Mouse (Mus musculus) C2C12 (cell line): ENCODE measurements at regions not wholly inside any gene's neighbourhood (a gene's known extent, or its start where the extent isn't known, plus 50 kb on each side); places are given as distances from the start of the nearest gene placed in this dataset.

Experiments
- CTCF ChIP-seq: IDR thresholded peaks from one replicate; pipeline ENCODE4 v1.5.1; 2011; ENCODE audit not compliant: control insufficient read depth, insufficient read depth, insufficient read length
- MYOD1 ChIP-seq: IDR thresholded peaks from one replicate; pipeline ENCODE4 v1.6.1; 2011; ENCODE audit warnings: low read depth; ENCODE audit not compliant: control insufficient read depth, insufficient read length
- MYOG ChIP-seq: IDR thresholded peaks from one replicate; pipeline ENCODE4 v1.6.1; 2011; ENCODE audit not compliant: control insufficient read depth, insufficient read length; ENCODE audit errors: extremely low read depth
- USF1 ChIP-seq: IDR thresholded peaks from one replicate; pipeline ENCODE4 v1.6.1; 2011; ENCODE audit warnings: low read depth, mild to moderate bottlenecking, control low read depth, moderate library complexity

- TF ChIP-seq CTCF: no peak
- TF ChIP-seq USF1: no peak
- no peak for TF ChIP-seq MYOD1
- TF ChIP-seq MYOG: no peak
Measured at GRCm38 (mm10) chr19:34382551-34382950, 92.1 kb downstream of the Fas start.
